In the genomic region with DNA sequence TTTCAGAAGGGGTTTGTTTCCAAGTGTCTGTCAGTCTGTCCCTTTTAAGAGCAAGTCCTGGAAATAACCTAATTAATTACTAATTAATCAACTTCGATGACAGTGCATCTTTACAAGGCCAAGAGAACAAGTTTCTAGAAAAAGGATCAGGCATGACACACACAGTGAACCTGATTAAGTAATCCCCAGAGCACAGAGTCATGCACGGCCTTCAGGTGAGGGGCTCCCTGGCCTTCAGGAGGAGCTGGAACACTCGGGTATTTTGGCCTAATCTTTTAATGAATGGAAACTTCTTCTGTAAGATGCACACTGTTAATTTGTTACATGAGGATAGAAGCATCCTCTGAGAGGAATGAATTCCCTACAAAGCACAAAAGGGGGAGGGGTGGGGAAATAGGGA, we compare ENCODE assay signal across 19 mouse cellular contexts.
"Had no signal": no experiment of that assay in that cellular context is flagged by ENCODE, and none has a peak within 500 bp of the region (broad histone marks: within the 10 kb centered on the region; RNA-seq: fewer than 3 reads in every experiment).

No protein-coding gene starts in this region.

- H3K27ac ChIP-seq: liver, embryonic 14.5 days; midbrain, embryonic 10.5 days; midbrain, embryonic 13.5 days; midbrain, embryonic 15.5 days; neural tube, embryonic 13.5 days; neural tube, embryonic 15.5 days had no signal

- DNase-seq: lung, adult 18-20 months; lung, embryonic 14.5 days; lung, postnatal 14 days; lung, postnatal 4 days; retina, postnatal 1 day; right cerebral cortex, adult 18-20 months; right cerebral cortex, postnatal 25 days; right cerebral cortex, postnatal 4 days; spleen, adult 18-20 months; thymus, adult 18-20 months; thymus, postnatal 14 days; thymus, postnatal 36 days had no signal

- H3K27me3 ChIP-seq: midbrain, embryonic 13.5 days; midbrain, embryonic 15.5 days; neural tube, embryonic 13.5 days; neural tube, embryonic 15.5 days had no signal

- H3K36me3 ChIP-seq: midbrain, embryonic 10.5 days; midbrain, embryonic 13.5 days; midbrain, embryonic 15.5 days; neural tube, embryonic 13.5 days; neural tube, embryonic 15.5 days had no signal

- ATAC-seq: midbrain, embryonic 13.5 days; midbrain, embryonic 15.5 days had no signal

- H3K4me2 ChIP-seq: lung, embryonic 14.5 days; midbrain, embryonic 13.5 days; midbrain, embryonic 15.5 days; neural tube, embryonic 13.5 days; neural tube, embryonic 15.5 days had no signal

- H3K9ac ChIP-seq: liver, embryonic 14.5 days; lung, embryonic 14.5 days; midbrain, embryonic 13.5 days; midbrain, embryonic 15.5 days; neural tube, embryonic 13.5 days; neural tube, embryonic 15.5 days had no signal

- H3K4me1 ChIP-seq: midbrain, embryonic 15.5 days; neural tube, embryonic 15.5 days had no signal

- H3K9me3 ChIP-seq: midbrain, embryonic 10.5 days; midbrain, embryonic 13.5 days; midbrain, embryonic 15.5 days; neural tube, embryonic 13.5 days; neural tube, embryonic 15.5 days had no signal

- H3K4me3 ChIP-seq: midbrain, embryonic 10.5 days; midbrain, embryonic 13.5 days; midbrain, embryonic 15.5 days; myocyte; neural tube, embryonic 13.5 days; neural tube, embryonic 15.5 days had no signal
